Mouse (Mus musculus) heart, postnatal 0 days (tissue): ENCODE results near the gene Paics. TPM values are rescaled to one million over a fixed set of nuclear protein-coding genes. Genes with fewer than 3 reads are reported as not detected.

Experiments used
- ATAC-seq: fragments of 200-750 bp; cut with Nextera tagmentation; 2 replicates; pipeline ENCODE4 v1.8.0; 2017; ENCODE audit warnings: low read depth, moderate number of reproducible peaks, moderate library complexity; ENCODE audit not compliant: insufficient read depth
- DNase-seq: peaks from one replicate; pipeline ENCODE4 v3.0.0-alpha.2; 2016; ENCODE audit warnings: low spot score
- H3K27ac ChIP-seq: fragments of 300-500 bp; sonication (generic); 2 replicates; pipeline ENCODE4 v1.5.1; 2014; ENCODE audit warnings: low read depth, mild to moderate bottlenecking
- H3K27me3 ChIP-seq: fragments of 300-500 bp; sonication (generic); 2 replicates; pipeline ENCODE4 v1.6.1; 2014; ENCODE audit warnings: low read length, mixed read lengths; ENCODE audit not compliant: control insufficient read depth, insufficient read depth
- H3K36me3 ChIP-seq: fragments of 300-500 bp; sonication (generic); replicated peaks from 2 replicates; pipeline ENCODE4 v1.6.1; 2014; ENCODE audit warnings: low read length, mixed read lengths; ENCODE audit not compliant: control insufficient read depth, insufficient read depth
- H3K4me1 ChIP-seq: fragments of 300-500 bp; sonication (generic); 2 replicates; pipeline ENCODE4 v1.6.1; 2014; ENCODE audit warnings: antibody characterized with exemption; ENCODE audit not compliant: control insufficient read depth, insufficient read depth
- H3K4me2 ChIP-seq: fragments of 300-500 bp; sonication (generic); 2 replicates; pipeline ENCODE4 v1.6.1; 2014; ENCODE audit warnings: low read depth, mild to moderate bottlenecking, low read length, moderate library complexity
- H3K4me3 ChIP-seq: fragments of 300-500 bp; sonication (generic); 2 replicates; pipeline ENCODE4 v1.5.1; 2014; ENCODE audit warnings: low read depth, low read length
- H3K9ac ChIP-seq: fragments of 300-500 bp; sonication (generic); replicated peaks from 2 replicates; pipeline ENCODE4 v1.6.1; 2014; ENCODE audit warnings: low read depth, low read length, mixed read lengths
- H3K9me3 ChIP-seq: fragments of 300-500 bp; sonication (generic); replicated peaks from 2 replicates; pipeline ENCODE4 v1.6.1; 2016; ENCODE audit warnings: low read length; ENCODE audit not compliant: control insufficient read depth
- CTCF ChIP-seq: IDR thresholded peaks from 2 replicates; pipeline ENCODE4 v1.5.1; 2016; ENCODE audit warnings: antibody characterized with exemption, control low read depth, low read depth
- EP300 ChIP-seq: IDR thresholded peaks from 2 replicates; pipeline ENCODE4 v1.6.1; 2016; ENCODE audit warnings: antibody characterized with exemption, low read depth
- WGBS: fragments of 180-500 bp; shearing (Covaris S2); extraction: QIAGEN DNeasy Blood & Tissue Kit; methylation state at CpG from one replicate; pipeline ENCODE4 v1.1.7; 2014; 5-methylcytosine and 5-hydroxymethylcytosine counted together
- polyA plus RNA-seq: library from polyadenylated mRNA; unstranded; fragments of >200 nt; fragmentation: Nextera tagmentation; extraction: Ambion mirVana; gene quantifications from 2 replicates; pipeline ENCODE4 v1.2.1, GENCODE M21; 2015
- total RNA-seq: library from RNA; depleted of rRNA; stranded (reverse); fragments of >200 nt; gene quantifications from 2 replicates; pipeline ENCODE4 v1.2.3, GENCODE M21; 2014; ENCODE audit warnings: low replicate concordance

Paics gene
- total and polyA plus RNA-seq, 2 experiments from 2014 or later, result 168 to 173 TPM

- Histone ChIP-seq H3K27me3 (no peaks in the 10 kb centered on the region), H3K36me3 (no peaks in the 10 kb centered on the region), H3K9me3 (no peaks in the 10 kb centered on the region), H3K27ac (peak overlapping the region; percentile 68; the same call in 1 of the 2 replicates), H3K4me2 (no peak overlapping the region), H3K9ac (no peak overlapping the region), H3K4me1 (peaks cover 45% of the 10 kb centered on the region), H3K4me3 (no peak overlapping the region)
- ATAC-seq (no peak), DNase-seq (no peak)
- no peak for TF ChIP-seq CTCF
- no peak for TF ChIP-seq EP300
- 85% methylated on average over 2 of the region's 2 CpGs for WGBS
Observed at GRCm38 (mm10) chr5:76945678-76946033, 5.5 kb upstream of the Paics start.

- 37% methylated on average over 4 of the region's 4 CpGs for WGBS
- DNase-seq (no peak), ATAC-seq (no peak)
- no peaks in the 10 kb centered on the region for H3K9me3 ChIP-seq
- no peaks in the 10 kb centered on the region for H3K27me3 ChIP-seq
- peaks cover 41% of the 10 kb centered on the region for H3K4me1 ChIP-seq
- H3K4me2 ChIP-seq, result no peak overlapping the region
- no peaks in the 10 kb centered on the region for H3K36me3 ChIP-seq
- TF ChIP-seq CTCF, result no peak
- no peak for TF ChIP-seq EP300
- H3K9ac ChIP-seq, result no peak overlapping the region
- no peak overlapping the region for H3K4me3 ChIP-seq
- H3K27ac ChIP-seq, result peak overlapping the region; percentile 68
Observed at GRCm38 (mm10) chr5:76947142-76947541, 4.0 kb upstream of the Paics start.

GRCm38 (mm10) chr5:76947758-76948157 lies 3.3 kb upstream of the Paics start:
- Histone ChIP-seq H3K4me1 (peaks cover 48% of the 10 kb centered on the region), H3K9ac (no peak overlapping the region), H3K36me3 (no peaks in the 10 kb centered on the region), H3K4me3 (no peak overlapping the region), H3K27ac (peak overlapping the region; percentile 68), H3K9me3 (no peaks in the 10 kb centered on the region), H3K27me3 (no peaks in the 10 kb centered on the region), H3K4me2 (peak overlapping the region; percentile 2; the same call in 1 of the 2 replicates)
- TF ChIP-seq CTCF, result no peak
- TF ChIP-seq EP300, result no peak
- ATAC-seq, result no peak
- whole genome bisulfite sequencing, result 55% methylated on average over 4 of the region's 4 CpGs
- peak; percentile 49 for DNase-seq

- Histone ChIP-seq H3K9ac (peak overlapping the region; percentile 49), H3K4me3 (peak overlapping the region; percentile 93), H3K36me3 (no peaks in the 10 kb centered on the region), H3K4me2 (peak overlapping the region; percentile 81), H3K27ac (peak overlapping the region; percentile 88), H3K4me1 (peaks cover 54% of the 10 kb centered on the region), H3K27me3 (no peaks in the 10 kb centered on the region), H3K9me3 (no peaks in the 10 kb centered on the region)
- DNase-seq (no peak), ATAC-seq (no peak; the same call in 1 of the 2 replicates)
- TF ChIP-seq EP300 (0 out of 2 replicates have a peak, but pooled peaks have one; percentile 0), CTCF (no peak)
- WGBS, result 2% methylated on average over 24 of the region's 24 CpGs
Observed at GRCm38 (mm10) chr5:76950343-76951105, 583 bp upstream of the Paics start.

- 6% methylated on average over 7 of the region's 7 CpGs for WGBS
- H3K9ac ChIP-seq, result peak overlapping the region; percentile 74
- ATAC-seq (no peak), DNase-seq (no peak)
- no peaks in the 10 kb centered on the region for H3K9me3 ChIP-seq
- peak overlapping the region; percentile 81 for H3K4me2 ChIP-seq
- peaks cover 12% of the 10 kb centered on the region for H3K36me3 ChIP-seq
- H3K4me1 ChIP-seq, result peaks cover 36% of the 10 kb centered on the region
- TF ChIP-seq CTCF (no peak), EP300 (no peak)
- H3K27ac ChIP-seq, result peak overlapping the region; percentile 88
- H3K4me3 ChIP-seq, result peak overlapping the region; percentile 93
- H3K27me3 ChIP-seq, result no peaks in the 10 kb centered on the region
Observed at GRCm38 (mm10) chr5:76952112-76953040, 1.3 kb downstream of the Paics start.
